Comparison of ENCODE assay signal across 8 mouse cellular contexts in the genomic region with DNA sequence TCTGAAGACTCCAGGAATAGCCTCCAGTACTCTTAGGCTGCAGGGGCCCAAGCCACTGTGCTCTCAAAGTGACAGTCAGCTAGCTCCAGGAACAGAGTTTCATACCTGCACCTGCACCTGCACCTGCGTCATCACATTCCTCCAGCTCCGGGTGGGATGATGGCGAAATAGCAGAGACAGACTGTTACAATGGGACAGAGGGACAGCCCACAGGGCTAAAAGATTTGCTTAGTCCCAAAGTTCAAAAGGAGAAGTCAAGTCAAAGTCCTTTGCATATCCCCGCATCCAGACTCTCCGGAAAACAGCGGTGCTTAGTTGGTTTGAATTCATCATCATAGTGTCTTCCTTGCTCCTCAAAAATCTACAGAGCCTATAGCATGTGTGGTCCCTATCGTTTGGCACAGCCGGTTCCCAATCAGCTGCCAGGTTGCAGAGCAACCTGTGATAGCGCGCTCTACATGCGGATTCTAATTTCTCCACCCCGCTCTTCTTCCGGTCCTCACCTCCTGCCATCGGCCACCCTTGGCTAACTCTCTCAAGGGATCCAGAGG. TPM values are rescaled to one million over a fixed set of nuclear protein-coding genes. Genes with fewer than 3 reads are reported as not detected.
DNase-seq lines count a peak whose midpoint lies in the region; ATAC-seq and TF ChIP-seq lines count a peak whose summit lies in the region.

Slc22a3 (minus strand) TSS at position 51 of the 551 bp plus-strand sequence.

- H3K4me1 ChIP-seq in kidney, embryonic 16.5 days (ENCODE audit: insufficient read depth, low read length): peaks cover 3% of the 10 kb centered on the region; the same call in 1 of the 2 replicates
- H3K4me1 ChIP-seq in kidney, adult 2 months (ENCODE audit: control insufficient read depth, insufficient read depth, low read length): no peaks in the 10 kb centered on the region
- peaks cover 10% of the 10 kb centered on the region for H3K4me1 ChIP-seq in embryonic facial prominence, embryonic 12.5 days
- peaks cover 5% of the 10 kb centered on the region; the same call in 1 of the 2 replicates for H3K4me1 ChIP-seq in intestine, embryonic 14.5 days (replicated peaks; ENCODE audit: control insufficient read depth, insufficient read depth, low read length)
- peaks cover 13% of the 10 kb centered on the region; the same call in 1 of the 2 replicates for H3K4me1 ChIP-seq in midbrain, embryonic 15.5 days

- DNase-seq in kidney, adult 2 months: no peak
- no peak for DNase-seq in intestine, embryonic 14.5 days (ENCODE audit: low spot score)
- DNase-seq in layer of hippocampus, adult 18-20 months (ENCODE audit: low spot score in 2 of 2): no peak
- DNase-seq in ovary, postnatal 36 days (ENCODE audit: low spot score): no peak
- no peak for DNase-seq in right cerebral cortex, postnatal 4 days

- no peaks in the 10 kb centered on the region for H3K9me3 ChIP-seq in kidney, embryonic 16.5 days (ENCODE audit: low read length)
- H3K9me3 ChIP-seq in embryonic facial prominence, embryonic 12.5 days: no peaks in the 10 kb centered on the region
- H3K9me3 ChIP-seq in intestine, embryonic 14.5 days (ENCODE audit: control insufficient read depth, low read length): no peaks in the 10 kb centered on the region
- H3K9me3 ChIP-seq in midbrain, embryonic 15.5 days: no peaks in the 10 kb centered on the region

- 12% methylated on average over 14 of the region's 14 CpGs for WGBS in kidney, embryonic 16.5 days
- WGBS in kidney, adult 2 months: 19% methylated on average over 14 of the region's 14 CpGs
- WGBS in embryonic facial prominence, embryonic 12.5 days: 8% methylated on average over 14 of the region's 14 CpGs
- WGBS in intestine, embryonic 14.5 days: 16% methylated on average over 14 of the region's 14 CpGs
- WGBS in midbrain, embryonic 15.5 days: 13% methylated on average over 14 of the region's 14 CpGs

- peaks cover 52% of the 10 kb centered on the region for H3K27me3 ChIP-seq in kidney, embryonic 16.5 days (ENCODE audit: insufficient read depth, low read length)
- no peaks in the 10 kb centered on the region; the same call in 1 of the 2 replicates for H3K27me3 ChIP-seq in kidney, adult 2 months (replicated peaks; ENCODE audit: control insufficient read depth, insufficient read depth, low read length)
- H3K27me3 ChIP-seq in embryonic facial prominence, embryonic 12.5 days: peaks cover 64% of the 10 kb centered on the region
- H3K27me3 ChIP-seq in intestine, embryonic 14.5 days (replicated peaks; ENCODE audit: control insufficient read depth, insufficient read depth, low read length): peaks cover 48% of the 10 kb centered on the region
- H3K27me3 ChIP-seq in midbrain, embryonic 15.5 days (replicated peaks): peaks cover 41% of the 10 kb centered on the region

- no peak for ATAC-seq in kidney, embryonic 16.5 days (ENCODE audit: low FRiP score, low TSS enrichment)
- no peak for ATAC-seq in embryonic facial prominence, embryonic 12.5 days (ENCODE audit: insufficient number of reproducible peaks, insufficient read depth, low FRiP score, low TSS enrichment)
- ATAC-seq in intestine, embryonic 14.5 days (replicated peaks; ENCODE audit: low FRiP score, low TSS enrichment, low read depth): no peak
- ATAC-seq in midbrain, embryonic 15.5 days (replicated peaks): no peak

- peak within 1 kb of the TSS; percentile 48 for H3K4me3 ChIP-seq in kidney, embryonic 16.5 days (ENCODE audit: low read length)
- H3K4me3 ChIP-seq in kidney, adult 2 months (ENCODE audit: insufficient read depth, low read depth, low read length): no peak within 1 kb of the TSS
- H3K4me3 ChIP-seq in embryonic facial prominence, embryonic 12.5 days: peak within 1 kb of the TSS; percentile 37
- H3K4me3 ChIP-seq in intestine, embryonic 14.5 days (ENCODE audit: low read depth, low read length): peak within 1 kb of the TSS; percentile 35
- H3K4me3 ChIP-seq in midbrain, embryonic 15.5 days: peak within 1 kb of the TSS; percentile 39

- H3K4me2 ChIP-seq in kidney, embryonic 16.5 days (replicated peaks; ENCODE audit: low read depth, low read length): peak within 1 kb of the TSS; percentile 73
- H3K4me2 ChIP-seq in embryonic facial prominence, embryonic 12.5 days (replicated peaks): peak within 1 kb of the TSS; percentile 65
- peak within 1 kb of the TSS; percentile 70 for H3K4me2 ChIP-seq in intestine, embryonic 14.5 days (ENCODE audit: low read length)
- peak within 1 kb of the TSS; percentile 69 for H3K4me2 ChIP-seq in midbrain, embryonic 15.5 days

- no peak within 1 kb of the TSS for H3K27ac ChIP-seq in kidney, embryonic 16.5 days (ENCODE audit: low read length)
- no peak within 1 kb of the TSS for H3K27ac ChIP-seq in kidney, adult 2 months (ENCODE audit: insufficient read depth, low read depth, low read length)
- no peak within 1 kb of the TSS for H3K27ac ChIP-seq in embryonic facial prominence, embryonic 12.5 days
- H3K27ac ChIP-seq in intestine, embryonic 14.5 days (ENCODE audit: low read depth): no peak within 1 kb of the TSS
- no peak within 1 kb of the TSS for H3K27ac ChIP-seq in midbrain, embryonic 15.5 days

- H3K36me3 ChIP-seq in kidney, embryonic 16.5 days (ENCODE audit: insufficient read depth, low read length): no peaks in the 10 kb centered on the region
- no peaks in the 10 kb centered on the region for H3K36me3 ChIP-seq in kidney, adult 2 months (ENCODE audit: control insufficient read depth, insufficient read depth, low read length)
- no peaks in the 10 kb centered on the region for H3K36me3 ChIP-seq in embryonic facial prominence, embryonic 12.5 days
- no peaks in the 10 kb centered on the region for H3K36me3 ChIP-seq in intestine, embryonic 14.5 days (ENCODE audit: control insufficient read depth, insufficient read depth, low read length)
- H3K36me3 ChIP-seq in midbrain, embryonic 15.5 days (replicated peaks): no peaks in the 10 kb centered on the region

- H3K9ac ChIP-seq in kidney, embryonic 16.5 days (replicated peaks; ENCODE audit: low read length): peak within 1 kb of the TSS; percentile 38
- no peak within 1 kb of the TSS for H3K9ac ChIP-seq in embryonic facial prominence, embryonic 12.5 days
- peak within 1 kb of the TSS; percentile 5; the same call in 1 of the 2 replicates for H3K9ac ChIP-seq in intestine, embryonic 14.5 days (ENCODE audit: low read length)
- H3K9ac ChIP-seq in midbrain, embryonic 15.5 days: peak within 1 kb of the TSS; percentile 4; the same call in 1 of the 2 replicates

- TF ChIP-seq POLR2A in kidney, adult 2 months (IDR thresholded peaks at IDR 0.05; ENCODE audit: low read depth, low read length): no peak

- no peak for TF ChIP-seq CTCF in kidney, adult 2 months (conservative IDR thresholded peaks at IDR 0.05; ENCODE audit: insufficient read depth, insufficient read length, low read depth, low read length)

RNA-seq across cellular contexts. Expression of gene Slc22a3, which starts in this region (rescaled TPM):
- 1.0 and 1.2 TPM in 2 replicates for polyA plus RNA-seq in kidney, embryonic 16.5 days (2015; fragmentation: Nextera tagmentation; extraction: Ambion mirVana)
- polyA plus RNA-seq in kidney, adult 2 months (2012; rRNA removed): 1.3 and 1.4 TPM in 2 replicates
- polyA plus RNA-seq in embryonic facial prominence, embryonic 12.5 days (2016; fragmentation: Nextera tagmentation; extraction: Ambion mirVana): 0.26 and 0.38 TPM in 2 replicates
- 0.27 and 0.39 TPM in 2 replicates for polyA plus RNA-seq in intestine, embryonic 14.5 days (2014; fragmentation: Nextera tagmentation; extraction: Ambion mirVana)
- 1.0 and 1.2 TPM in 2 replicates for polyA plus RNA-seq in midbrain, embryonic 15.5 days (2015; fragmentation: Nextera tagmentation; extraction: Ambion mirVana)
- total RNA-seq in layer of hippocampus, adult 18-20 months (2021): under 1 TPM; 0.25 to 0.45 TPM
